Mouse (Mus musculus) brain, embryonic 14.5 days (tissue): ENCODE measurements around the gene Psmb3.

Source experiments
- CTCF ChIP-seq: fragments of 200-500 bp; IDR thresholded peaks from 2 replicates; pipeline ENCODE4 v1.5.1; 2012; ENCODE audit warnings: inconsistent platforms, mild to moderate bottlenecking, moderate library complexity, borderline replicate concordance; ENCODE audit not compliant: insufficient read depth, insufficient read length; ENCODE audit errors: extremely low read depth
- POLR2A ChIP-seq: fragments of 200-500 bp; IDR thresholded peaks from 2 replicates; pipeline ENCODE4 v1.6.1; 2012; ENCODE audit warnings: mild to moderate bottlenecking, inconsistent platforms, borderline replicate concordance; ENCODE audit not compliant: poor library complexity, insufficient read depth, insufficient read length, severe bottlenecking; ENCODE audit errors: extremely low read depth

DNA sequence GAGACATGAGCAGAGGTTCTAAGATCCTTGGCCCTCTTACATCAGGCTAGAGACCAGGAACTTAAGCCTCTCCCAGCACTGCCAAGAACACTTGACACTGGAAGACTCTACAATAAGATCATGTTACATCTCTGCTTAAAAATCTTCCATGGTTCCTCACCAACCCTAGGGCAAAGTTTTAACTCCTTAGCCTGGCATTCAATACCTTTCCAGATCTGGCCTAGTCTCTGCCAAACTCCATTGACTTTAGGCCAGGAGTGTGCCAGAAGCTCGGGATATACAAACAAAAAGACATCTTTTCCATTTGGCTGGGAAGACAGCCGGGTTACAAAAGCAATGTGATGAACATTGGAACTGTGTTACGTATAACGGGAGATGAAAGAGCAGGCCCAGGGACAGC is 34.4 kb downstream of the Psmb3 start:
- TF ChIP-seq POLR2A (no peak), CTCF (no peak)
